Mouse (Mus musculus) bone marrow macrophage, adult 2 months (primary cell): Measurements from ENCODE around the gene Traf7.

Experiments
- CTCF ChIP-seq: IDR thresholded peaks from 2 replicates; pipeline ENCODE4 v1.5.1; 2012; ENCODE audit warnings: low read depth, mild to moderate bottlenecking, low read length, moderate library complexity
- POLR2A ChIP-seq: IDR thresholded peaks from 2 replicates; pipeline ENCODE4 v1.6.1; 2012; ENCODE audit warnings: mild to moderate bottlenecking, low read depth, low read length, borderline replicate concordance

DNA sequence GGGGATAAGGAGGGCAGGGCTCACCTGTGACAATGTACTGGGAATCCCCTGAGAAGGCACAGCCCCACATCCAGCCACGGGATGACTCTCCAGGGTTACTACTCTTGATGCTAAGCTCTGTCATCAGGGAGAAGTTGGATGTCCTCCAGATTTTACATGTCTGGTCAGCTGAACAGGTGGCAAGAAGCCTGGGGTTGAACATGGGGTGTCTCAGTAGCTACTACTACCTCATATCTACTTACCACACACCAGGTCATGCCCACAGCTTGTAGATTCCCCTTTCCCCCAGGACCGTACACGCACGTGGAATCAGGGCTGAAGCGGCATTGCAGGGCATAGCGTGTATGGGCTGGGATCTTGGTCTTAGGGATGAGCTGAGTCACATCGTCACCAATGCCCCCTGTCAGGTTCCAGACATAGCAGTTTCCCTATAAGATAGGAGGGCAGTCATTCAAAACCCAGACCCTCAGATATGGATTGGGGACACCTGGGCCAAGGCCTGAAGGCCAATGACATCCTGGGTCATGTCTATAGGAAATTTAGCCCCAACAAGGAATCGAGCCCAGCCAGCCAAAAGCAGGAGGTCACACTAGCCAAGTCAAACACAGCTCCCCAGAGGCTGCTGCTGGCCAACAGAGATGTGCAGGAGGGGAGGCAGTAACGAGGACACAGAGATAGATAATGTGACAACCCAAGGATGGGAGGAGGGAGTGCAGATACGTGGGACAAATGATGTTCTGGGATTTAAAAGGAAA is 51.5 kb downstream of the Traf7 start:
- TF ChIP-seq CTCF (no peak), POLR2A (no peak)
